Comparison of ENCODE assay signal across 9 mouse cellular contexts in the genomic region with DNA sequence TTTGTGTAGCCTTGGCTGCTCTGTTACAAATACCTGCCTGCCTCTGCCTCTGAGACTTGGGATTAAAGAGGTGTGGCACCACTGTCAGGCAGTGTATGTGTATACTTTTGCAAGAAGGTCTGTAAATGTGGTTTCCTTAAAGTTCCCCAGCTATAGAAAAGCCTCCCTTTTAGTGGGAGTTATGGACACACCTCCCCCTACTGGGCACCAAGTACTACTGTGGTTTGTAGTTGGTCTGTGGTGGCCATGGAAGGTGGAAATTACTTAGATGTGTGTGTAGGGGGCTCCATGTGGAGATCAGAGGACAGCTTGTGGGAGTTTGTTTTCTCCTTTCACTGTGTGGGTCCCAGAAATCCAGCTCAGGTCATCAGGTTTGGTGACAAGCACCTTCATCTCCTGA. TPM values are rescaled to one million over a fixed set of nuclear protein-coding genes. Genes with fewer than 3 reads are reported as not detected.
A peak's percentile ranks its signal among the peaks of the same experiment; 100 is the strongest.
DNase-seq lines count a peak whose midpoint lies in the region; ATAC-seq and TF ChIP-seq lines count a peak whose summit lies in the region.
"Had no signal": no experiment of that assay in that cellular context is flagged by ENCODE, and none has a peak within 500 bp of the region (broad histone marks: within the 10 kb centered on the region; RNA-seq: fewer than 3 reads in every experiment).

No protein-coding gene starts in this region.

- H3K4me1 ChIP-seq in heart, adult 2 months (ENCODE audit: control insufficient read depth, insufficient read depth, low read length), result no peaks in the 10 kb centered on the region
- peaks cover 4% of the 10 kb centered on the region; the same call in 1 of the 2 replicates for H3K4me1 ChIP-seq in heart, embryonic 12.5 days (replicated peaks)

- TF ChIP-seq CTCF in heart, adult 2 months (IDR thresholded peaks at IDR 0.05), result peak; percentile 66

- H3K9ac ChIP-seq in heart, adult 2 months (ENCODE audit: low read depth, low read length), result no peak overlapping the region
- no peak overlapping the region for H3K9ac ChIP-seq in heart, embryonic 12.5 days

- H3K4me2 ChIP-seq in heart, embryonic 12.5 days, result no peak overlapping the region

- no peaks in the 10 kb centered on the region for H3K27me3 ChIP-seq in heart, adult 2 months (ENCODE audit: control insufficient read depth, insufficient read depth, low read length)
- no peaks in the 10 kb centered on the region for H3K27me3 ChIP-seq in heart, embryonic 12.5 days (replicated peaks)

- no peak for TF ChIP-seq POLR2A in heart, adult 2 months (IDR thresholded peaks at IDR 0.05; ENCODE audit: insufficient read depth, low read depth, low read length)

- ATAC-seq in heart, embryonic 12.5 days (ENCODE audit: insufficient number of reproducible peaks, low FRiP score), result no peak

- 0 out of 2 replicates have a peak, but pooled peaks cover 3% of the 10 kb centered on the region for H3K9me3 ChIP-seq in heart, embryonic 12.5 days (replicated peaks)

- intact Hi-C loops in heart, adult 2 months (cut with DNase I), result loop anchor here (2.0 to 5.0 kb wide), 2 partner anchors 40 to 151 kb away; a partner anchor contains a TSS

- TF ChIP-seq EP300 in heart, adult 2 months (IDR thresholded peaks at IDR 0.05; ENCODE audit: insufficient read depth, low read depth, low read length), result no peak

- H3K36me3 ChIP-seq in heart, adult 2 months (ENCODE audit: control insufficient read depth, insufficient read depth, low read length), result no peaks in the 10 kb centered on the region
- no peaks in the 10 kb centered on the region for H3K36me3 ChIP-seq in heart, embryonic 12.5 days

- no peak for DNase-seq in heart, adult 2 months
- peak; percentile 13 for DNase-seq in lung, postnatal 14 days
- no peak for DNase-seq in lung, postnatal 36 days
- peak; percentile 14 for DNase-seq in cerebellum, adult 8-10 months
- DNase-seq in naive thymus-derived CD4-positive, alpha-beta T cell, adult 2 months (ENCODE audit: low read depth), result peak; percentile 17
- no peak for DNase-seq in right cerebral cortex, postnatal 14 days
- DNase-seq in ovary, postnatal 10 days (ENCODE audit: low spot score), result no peak

- no peak overlapping the region for H3K4me3 ChIP-seq in heart, adult 2 months
- no peak overlapping the region for H3K4me3 ChIP-seq in heart, embryonic 12.5 days

- H3K27ac ChIP-seq in heart, adult 2 months, result no peak overlapping the region
- no peak overlapping the region for H3K27ac ChIP-seq in heart, embryonic 12.5 days (ENCODE audit: poor library complexity, severe bottlenecking)
- H3K27ac ChIP-seq: macrophage had no signal

- no peaks in the 10 kb centered on the region; the same call in 1 of the 2 replicates for H3K79me2 ChIP-seq in heart, adult 2 months (replicated peaks; ENCODE audit: control insufficient read depth, insufficient read depth, low read length)

RNA-seq across cellular contexts. Expression of a gene that starts 41.7 kb away (rescaled TPM):
- total RNA-seq in heart, adult 2 months (2021), result 10 to 100 TPM; 33.8 to 44.2 TPM
- 28.0 and 41.3 TPM in 2 replicates for polyA plus RNA-seq in heart, adult 2 months (2012; rRNA removed)
- polyA plus RNA-seq in heart, embryonic 12.5 days (2016; fragmentation: Nextera tagmentation; extraction: Ambion mirVana), result 18.6 and 23.2 TPM in 2 replicates

Comparison
In these comparisons a context has a peak if more than half of its experiments do, and no peak if none do; other contexts are left out.
1. DNase-seq: peak in lung, postnatal 14 days (single experiment), cerebellum, adult 8-10 months (single experiment) and naive thymus-derived CD4-positive, alpha-beta T cell, adult 2 months (single experiment); none in heart, adult 2 months (0 of 2), lung, postnatal 36 days (single experiment), right cerebral cortex, postnatal 14 days (single experiment) and ovary, postnatal 10 days (single experiment).